Mouse (Mus musculus) heart, embryonic 16.5 days (tissue): ENCODE data around the gene Emb. TPM values are rescaled to one million over a fixed set of nuclear protein-coding genes. Genes with fewer than 3 reads are reported as not detected.
A peak's percentile ranks its signal among the peaks of the same experiment; 100 is the strongest.

Experiments
- ATAC-seq: fragments of 200-750 bp; cut with Nextera tagmentation; replicated peaks from 2 replicates; pipeline ENCODE4 v1.8.0; 2017; ENCODE audit warnings: moderate number of reproducible peaks; ENCODE audit not compliant: insufficient read depth, low FRiP score; ENCODE audit errors: extremely low read depth
- H3K27ac ChIP-seq: fragments of 300-500 bp; sonication (generic); 2 replicates; pipeline ENCODE4 v1.5.1; 2014; ENCODE audit warnings: mild to moderate bottlenecking, low read length, control low read depth, moderate library complexity
- H3K27me3 ChIP-seq: fragments of 300-500 bp; sonication (generic); 2 replicates; pipeline ENCODE4 v1.6.1; 2014; ENCODE audit warnings: low read length, mixed read lengths; ENCODE audit not compliant: control insufficient read depth, insufficient read depth
- H3K36me3 ChIP-seq: fragments of 300-500 bp; sonication (generic); 2 replicates; pipeline ENCODE4 v1.6.1; 2014; ENCODE audit not compliant: control insufficient read depth, insufficient read depth
- H3K4me1 ChIP-seq: fragments of 300-500 bp; sonication (generic); 2 replicates; pipeline ENCODE4 v1.6.1; 2014; ENCODE audit warnings: low read length, mixed read lengths; ENCODE audit not compliant: control insufficient read depth, insufficient read depth
- H3K4me2 ChIP-seq: fragments of 300-500 bp; sonication (generic); 2 replicates; pipeline ENCODE4 v1.6.1; 2014; ENCODE audit warnings: low read depth, mild to moderate bottlenecking, control low read depth, low read length
- H3K4me3 ChIP-seq: fragments of 300-500 bp; sonication (generic); 2 replicates; pipeline ENCODE4 v1.5.1; 2014; ENCODE audit warnings: mild to moderate bottlenecking, control low read depth, low read length
- H3K9ac ChIP-seq: fragments of 300-500 bp; sonication (generic); 2 replicates; pipeline ENCODE4 v1.6.1; 2014; ENCODE audit warnings: low read length, control low read depth
- H3K9me3 ChIP-seq: fragments of 300-500 bp; sonication (generic); replicated peaks from 2 replicates; pipeline ENCODE4 v1.6.1; 2016; ENCODE audit warnings: low read length; ENCODE audit not compliant: control insufficient read depth
- WGBS: fragments of 180-500 bp; shearing (Covaris S2); extraction: QIAGEN DNeasy Blood & Tissue Kit; methylation state at CpG from one replicate; pipeline ENCODE4 v1.1.7; 2014; 5-methylcytosine and 5-hydroxymethylcytosine counted together
- polyA plus RNA-seq: library from polyadenylated mRNA; unstranded; fragments of >200 nt; fragmentation: Nextera tagmentation; extraction: Ambion mirVana; gene quantifications from 2 replicates; pipeline ENCODE4 v1.2.1, GENCODE M21; 2015

Gene Emb
- polyA plus RNA-seq, 1 experiment from 2014 or later: 16.0 TPM

DNA sequence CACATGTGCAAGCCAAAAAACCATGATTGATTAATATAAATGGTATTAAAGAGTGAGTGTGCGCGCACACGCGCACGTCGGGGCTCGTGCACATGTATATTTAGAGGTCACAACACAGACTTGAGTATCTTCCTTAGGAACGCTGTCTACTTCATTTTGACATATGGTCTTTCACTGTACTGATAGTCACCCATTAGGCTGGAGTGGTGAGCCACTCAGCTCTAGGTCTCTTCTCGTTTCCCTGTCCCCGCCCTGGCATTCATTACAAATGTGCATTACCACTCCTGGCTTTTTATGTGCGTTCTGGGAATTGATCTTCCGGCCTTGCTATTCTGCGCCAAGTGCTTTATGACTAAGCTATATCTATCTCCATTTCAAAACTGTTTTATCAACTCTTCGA is 59.6 kb downstream of the Emb start:
- no peaks in the 10 kb centered on the region for H3K4me1 ChIP-seq
- 92% methylated on average over 14 of the region's 14 CpGs for WGBS
- ATAC-seq: no peak
- no peak overlapping the region for H3K4me3 ChIP-seq
- no peaks in the 10 kb centered on the region for H3K9me3 ChIP-seq
- no peak overlapping the region for H3K27ac ChIP-seq
- no peaks in the 10 kb centered on the region for H3K36me3 ChIP-seq
- H3K9ac ChIP-seq: no peak overlapping the region
- no peaks in the 10 kb centered on the region for H3K27me3 ChIP-seq
- no peak overlapping the region for H3K4me2 ChIP-seq

DNA sequence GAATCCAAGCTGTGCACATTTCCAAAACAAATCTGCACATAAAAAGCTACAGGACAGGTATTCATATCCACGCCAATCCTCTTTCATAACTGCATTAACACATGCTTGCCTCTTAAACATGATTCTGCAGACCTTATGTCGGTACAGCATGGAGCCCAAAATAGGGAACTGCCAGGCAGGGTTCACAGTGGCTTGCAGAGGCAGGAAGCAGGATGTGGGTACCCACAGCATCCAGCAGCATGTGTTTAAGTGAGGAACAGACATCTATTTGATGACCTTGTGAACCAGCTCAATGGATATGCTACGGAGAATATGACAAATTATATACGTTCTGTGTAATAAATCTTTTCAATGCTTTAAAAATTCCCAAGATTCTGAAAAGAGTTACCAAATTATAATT is 75.7 kb downstream of the Emb start:
- peak; percentile 45; the same call in 1 of the 2 replicates for ATAC-seq
- no peak overlapping the region for H3K4me2 ChIP-seq
- no peak overlapping the region for H3K4me3 ChIP-seq
- H3K4me1 ChIP-seq: no peaks in the 10 kb centered on the region
- H3K9ac ChIP-seq: no peak overlapping the region
- no peaks in the 10 kb centered on the region for H3K9me3 ChIP-seq
- no peak overlapping the region for H3K27ac ChIP-seq
- no peaks in the 10 kb centered on the region for H3K36me3 ChIP-seq
- H3K27me3 ChIP-seq: no peaks in the 10 kb centered on the region
- 72% methylated on average over 4 of the region's 4 CpGs for WGBS

DNA sequence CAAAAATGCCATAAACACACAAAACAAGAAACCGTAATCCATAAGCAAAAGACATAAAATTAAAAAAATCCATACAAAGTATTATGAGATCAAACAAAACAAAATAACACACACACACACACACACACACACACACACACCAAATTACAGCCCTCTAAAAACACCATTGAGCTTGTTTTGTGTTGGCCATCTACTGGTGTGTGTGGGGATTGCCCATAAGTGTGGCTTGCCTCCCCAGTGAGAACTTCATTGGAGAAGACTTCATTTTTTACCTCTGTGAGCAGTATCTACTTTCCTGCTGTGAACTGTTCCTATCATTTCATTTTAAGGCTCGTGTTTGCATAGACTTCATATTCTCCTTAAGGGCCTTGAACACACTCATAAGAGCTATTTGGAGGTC is 78.6 kb downstream of the Emb start:
- ATAC-seq: no peak
- Histone ChIP-seq H3K9ac (no peak overlapping the region), H3K27ac (no peak overlapping the region), H3K4me1 (peaks cover 2% of the 10 kb centered on the region; the same call in 1 of the 2 replicates), H3K27me3 (no peaks in the 10 kb centered on the region), H3K4me2 (no peak overlapping the region), H3K4me3 (no peak overlapping the region), H3K36me3 (no peaks in the 10 kb centered on the region), H3K9me3 (no peaks in the 10 kb centered on the region)
- WGBS: 87% methylated on average over 2 of the region's 2 CpGs

DNA sequence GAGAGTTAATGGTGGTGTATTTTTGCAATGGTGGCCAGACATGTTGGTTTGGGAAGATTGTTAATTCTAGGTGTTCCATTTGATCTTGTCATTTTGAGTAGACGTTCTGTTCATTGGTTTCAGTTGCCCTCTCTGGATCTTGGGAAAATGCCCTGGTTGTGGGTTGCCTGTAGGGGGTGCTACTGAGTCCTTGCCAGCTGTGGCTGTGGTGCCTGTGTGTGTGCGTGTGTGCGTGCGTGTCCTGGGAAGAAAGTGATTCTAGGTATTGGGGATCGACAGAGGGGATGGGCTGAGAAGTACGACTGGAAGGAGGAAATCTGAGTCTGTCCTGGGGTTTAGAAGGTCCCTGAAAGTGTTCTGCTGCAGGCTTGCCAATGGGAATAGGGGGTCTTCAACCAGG is 79.1 kb downstream of the Emb start:
- H3K27ac ChIP-seq: no peak overlapping the region
- no peak overlapping the region for H3K9ac ChIP-seq
- H3K4me3 ChIP-seq: no peak overlapping the region
- WGBS: 86% methylated on average over 6 of the region's 6 CpGs
- H3K36me3 ChIP-seq: no peaks in the 10 kb centered on the region
- peaks cover 2% of the 10 kb centered on the region; the same call in 1 of the 2 replicates for H3K4me1 ChIP-seq
- no peak for ATAC-seq
- H3K27me3 ChIP-seq: no peaks in the 10 kb centered on the region
- H3K9me3 ChIP-seq: no peaks in the 10 kb centered on the region
- H3K4me2 ChIP-seq: no peak overlapping the region

DNA sequence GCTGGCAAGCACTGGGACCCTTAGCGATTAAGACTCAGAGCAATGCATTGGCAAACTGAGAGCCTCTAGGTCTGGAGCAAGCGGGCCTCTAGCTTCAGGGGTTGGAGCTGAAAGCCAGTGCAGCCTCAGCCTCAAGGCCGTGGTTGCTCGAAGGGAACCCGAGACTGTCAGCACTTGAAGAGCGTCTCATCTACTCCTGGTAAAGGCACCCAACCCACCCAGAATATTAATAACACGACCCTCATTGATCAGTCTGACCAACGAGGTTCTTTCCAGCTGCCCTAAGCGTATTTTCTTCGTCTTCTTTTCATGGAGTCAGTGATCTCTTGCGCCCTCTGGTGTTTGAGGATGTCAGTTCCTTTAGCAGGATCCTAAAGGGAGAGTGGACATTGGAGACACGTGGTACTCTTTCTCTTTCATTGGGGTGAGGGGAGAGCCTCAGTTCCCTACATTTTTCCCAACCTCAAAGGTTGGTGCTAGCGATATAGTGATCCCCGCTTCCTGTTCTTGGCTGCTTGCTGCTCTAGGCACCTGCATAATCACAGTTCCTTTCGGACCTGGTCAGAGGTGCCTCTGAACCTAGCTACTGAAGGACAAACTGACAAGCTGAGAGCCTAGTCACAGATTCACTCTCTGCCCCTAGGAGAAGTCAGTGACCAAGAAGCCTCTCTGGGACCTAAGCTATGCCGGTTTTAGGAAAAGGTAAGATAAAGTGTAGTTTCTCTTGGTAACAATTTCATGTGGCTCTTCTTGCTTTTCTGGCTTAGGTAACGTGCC is 81.3 kb downstream of the Emb start:
- H3K4me1 ChIP-seq: peaks cover 2% of the 10 kb centered on the region; the same call in 1 of the 2 replicates
- no peaks in the 10 kb centered on the region for H3K27me3 ChIP-seq
- H3K9ac ChIP-seq: peak overlapping the region; percentile 62
- no peak overlapping the region for H3K27ac ChIP-seq
- peak overlapping the region; percentile 40 for H3K4me3 ChIP-seq
- 25% methylated on average over 17 of the region's 17 CpGs for WGBS
- H3K9me3 ChIP-seq: no peaks in the 10 kb centered on the region
- ATAC-seq: peak; percentile 49; the same call in 1 of the 2 replicates
- peak overlapping the region; percentile 63 for H3K4me2 ChIP-seq
- no peaks in the 10 kb centered on the region for H3K36me3 ChIP-seq

DNA sequence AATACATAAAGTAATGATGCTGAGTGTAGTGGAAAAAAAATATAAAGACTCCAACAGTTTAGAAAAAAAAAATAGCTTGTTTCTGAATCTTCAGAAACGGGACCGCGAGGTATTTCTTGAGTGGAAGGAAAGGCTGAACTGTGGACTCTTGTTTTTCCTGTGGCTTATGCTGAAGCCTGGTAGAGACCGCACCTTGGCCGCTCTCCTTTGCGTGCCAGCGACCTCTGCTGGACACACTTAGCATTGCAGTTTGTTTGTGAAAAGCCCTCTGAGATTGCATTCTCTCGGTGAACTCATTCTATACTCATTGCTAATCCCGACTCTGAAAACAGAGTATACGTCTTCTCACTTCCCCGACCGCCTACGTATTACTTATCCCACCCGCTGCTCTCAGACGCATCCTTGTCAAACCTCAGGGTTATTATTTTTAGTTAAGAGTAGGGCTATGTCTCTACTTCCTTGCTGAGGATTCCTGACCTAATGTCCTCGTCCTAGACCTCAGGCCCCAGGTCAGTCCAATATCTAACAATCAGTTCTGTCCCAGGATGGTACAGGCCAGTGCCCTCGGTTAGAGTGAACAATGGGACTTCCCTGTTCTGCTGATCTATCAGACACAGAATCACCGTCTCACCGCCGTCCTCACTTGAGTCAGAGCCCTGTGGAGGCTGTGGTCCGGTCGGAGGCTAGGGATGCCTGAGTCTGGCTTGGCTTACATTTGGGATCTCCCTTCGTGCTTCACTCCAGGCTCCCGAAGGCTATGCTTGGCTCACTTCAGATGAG is 103.3 kb downstream of the Emb start:
- Histone ChIP-seq H3K4me1 (no peaks in the 10 kb centered on the region), H3K4me2 (peak overlapping the region; percentile 43), H3K27ac (no peak overlapping the region), H3K4me3 (no peak overlapping the region), H3K27me3 (no peaks in the 10 kb centered on the region), H3K9me3 (no peaks in the 10 kb centered on the region), H3K9ac (no peak overlapping the region), H3K36me3 (no peaks in the 10 kb centered on the region)
- ATAC-seq: peak; percentile 58; the same call in 1 of the 2 replicates
- 24% methylated on average over 24 of the region's 24 CpGs for WGBS

Other genes starting within 250 kb of the Emb start
- gene Parp8, start 183.0 kb upstream of the Emb start, polyA plus RNA-seq: 12.9 and 14.5 TPM in 2 replicates
- 0.12 TPM in 1 of 2 replicates, not detected in the other for gene Gm17509, start 12.5 kb downstream of the Emb start, polyA plus RNA-seq